Mouse (Mus musculus) small intestine, adult 2 months (tissue): ENCODE measurements around the gene Lhfpl2. TPM values are rescaled to one million over a fixed set of nuclear protein-coding genes. Genes with fewer than 3 reads are reported as not detected.

Experiments
- H3K27ac ChIP-seq: fragments of 200-500 bp; 2 replicates; pipeline ENCODE4 v1.5.1; 2012; ENCODE audit warnings: low read depth, low read length, control low read depth, inconsistent platforms; ENCODE audit not compliant: insufficient read depth
- H3K27me3 ChIP-seq: fragments of 200-500 bp; 2 replicates; pipeline ENCODE4 v1.6.1; 2012; ENCODE audit warnings: mild to moderate bottlenecking, moderate library complexity, low read length, inconsistent platforms; ENCODE audit not compliant: control insufficient read depth, insufficient read depth
- H3K36me3 ChIP-seq: fragments of 200-500 bp; 2 replicates; pipeline ENCODE4 v1.6.1; 2012; ENCODE audit warnings: mild to moderate bottlenecking, low read length, control low read depth, inconsistent platforms; ENCODE audit not compliant: control insufficient read depth, insufficient read depth
- H3K4me1 ChIP-seq: fragments of 200-500 bp; 2 replicates; pipeline ENCODE4 v1.6.1; 2012; ENCODE audit warnings: low read length, inconsistent platforms, mixed read lengths; ENCODE audit not compliant: control insufficient read depth, insufficient read depth, insufficient read length
- H3K4me3 ChIP-seq: fragments of 200-500 bp; 2 replicates; pipeline ENCODE4 v1.5.1; 2012; ENCODE audit warnings: low read depth, mild to moderate bottlenecking, control low read depth, inconsistent platforms, low read length, moderate library complexity
- CTCF ChIP-seq: fragments of 200-500 bp; IDR thresholded peaks from 2 replicates; pipeline ENCODE4 v1.5.1; 2012; ENCODE audit warnings: low read depth, mild to moderate bottlenecking, control low read depth, inconsistent platforms, low read length, moderate library complexity, mixed read lengths; ENCODE audit not compliant: insufficient replicate concordance, insufficient read length; ENCODE audit errors: extremely low read depth
- POLR2A ChIP-seq: fragments of 200-500 bp; IDR thresholded peaks from 2 replicates; pipeline ENCODE4 v1.6.1; 2012; ENCODE audit warnings: low read depth, mild to moderate bottlenecking, control low read depth, inconsistent platforms, low read length, moderate library complexity
- WGBS: fragments of 180-500 bp; shearing (Covaris S2); methylation state at CpG from one replicate; pipeline ENCODE4 v1.1.7; 2018; 5-methylcytosine and 5-hydroxymethylcytosine counted together
- polyA plus RNA-seq: library from polyadenylated mRNA; depleted of rRNA; stranded (reverse); fragments of >200 nt; gene quantifications from 2 replicates; pipeline ENCODE4 v1.2.3, GENCODE M21; 2012

Lhfpl2 gene
- polyA plus RNA-seq, 1 experiment = 71.0 TPM

DNA sequence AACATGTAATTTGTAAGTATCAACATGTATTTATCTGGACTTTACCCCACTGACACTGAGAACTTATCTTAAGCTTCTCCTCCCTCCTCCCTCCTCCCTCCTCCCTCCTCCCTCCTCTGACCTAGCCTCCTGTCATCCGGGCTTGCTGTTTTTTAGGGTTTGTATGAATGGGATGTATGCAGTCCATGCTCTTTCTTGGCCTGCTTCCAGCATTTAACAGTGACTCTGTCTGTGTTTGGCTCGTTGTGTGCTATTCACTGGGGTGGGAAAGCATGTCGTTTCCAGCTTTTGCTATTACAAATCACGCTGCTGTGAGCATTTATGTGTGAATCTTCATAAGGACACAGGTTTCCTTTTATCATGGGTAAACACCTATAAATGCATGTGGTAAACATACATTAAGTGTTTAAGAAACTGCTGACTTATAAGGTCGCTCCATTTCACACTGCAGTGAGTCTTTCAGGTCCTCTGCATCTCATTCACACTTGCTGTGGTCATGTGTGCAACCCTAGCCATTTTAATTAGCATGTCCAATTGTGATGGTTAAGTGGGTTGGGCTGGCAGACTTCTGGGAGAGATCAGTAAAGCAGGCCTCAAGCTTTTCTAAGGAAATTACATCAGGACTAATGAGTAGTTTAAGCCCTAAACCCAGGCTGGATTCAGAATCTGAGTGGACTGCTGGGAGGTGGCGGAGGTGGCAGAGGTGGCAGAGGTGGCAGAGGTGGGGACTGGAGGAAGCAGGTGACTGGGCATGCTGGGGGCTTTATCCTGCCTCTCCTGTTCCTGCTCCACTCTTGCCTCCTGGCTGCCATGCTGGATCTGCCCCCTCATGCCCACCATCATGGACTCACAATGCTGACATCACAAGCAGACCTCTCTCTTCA, 153.9 kb downstream of the Lhfpl2 start:
- Histone ChIP-seq H3K27ac (no peak overlapping the region), H3K4me1 (no peaks in the 10 kb centered on the region), H3K4me3 (no peak overlapping the region), H3K27me3 (no peaks in the 10 kb centered on the region), H3K36me3 (peaks cover 12% of the 10 kb centered on the region)
- WGBS = 67% methylated on average over 5 of the region's 6 CpGs
- TF ChIP-seq POLR2A = no peak

GRCm38 (mm10) chr13:94212179-94212578, 154.6 kb downstream of the Lhfpl2 start:
- no peak for TF ChIP-seq CTCF
- TF ChIP-seq POLR2A = no peak
- Histone ChIP-seq H3K4me1 (no peaks in the 10 kb centered on the region), H3K4me3 (no peak overlapping the region), H3K36me3 (peaks cover 10% of the 10 kb centered on the region), H3K27me3 (no peaks in the 10 kb centered on the region), H3K27ac (no peak overlapping the region)
- 96% methylated on average over 2 of the region's 2 CpGs for WGBS

- Histone ChIP-seq H3K4me1 (no peaks in the 10 kb centered on the region), H3K4me3 (no peak overlapping the region), H3K36me3 (peaks cover 10% of the 10 kb centered on the region), H3K27me3 (no peaks in the 10 kb centered on the region), H3K27ac (no peak overlapping the region)
- TF ChIP-seq POLR2A (no peak), CTCF (peak; percentile 29; the same call in 1 of the 2 replicates)
- WGBS = 89% methylated on average over 2 of the region's 2 CpGs
These were observed 155.1 kb downstream of the Lhfpl2 start for GRCm38 (mm10) chr13:94212716-94213115.

GRCm38 (mm10) chr13:94223609-94224008, 166.0 kb downstream of the Lhfpl2 start:
- TF ChIP-seq POLR2A (no peak), CTCF (no peak)
- Histone ChIP-seq H3K27me3 (no peaks in the 10 kb centered on the region), H3K4me3 (no peak overlapping the region), H3K27ac (no peak overlapping the region), H3K4me1 (no peaks in the 10 kb centered on the region), H3K36me3 (peaks cover 38% of the 10 kb centered on the region)
- 83% methylated on average over 14 of the region's 14 CpGs for WGBS

DNA sequence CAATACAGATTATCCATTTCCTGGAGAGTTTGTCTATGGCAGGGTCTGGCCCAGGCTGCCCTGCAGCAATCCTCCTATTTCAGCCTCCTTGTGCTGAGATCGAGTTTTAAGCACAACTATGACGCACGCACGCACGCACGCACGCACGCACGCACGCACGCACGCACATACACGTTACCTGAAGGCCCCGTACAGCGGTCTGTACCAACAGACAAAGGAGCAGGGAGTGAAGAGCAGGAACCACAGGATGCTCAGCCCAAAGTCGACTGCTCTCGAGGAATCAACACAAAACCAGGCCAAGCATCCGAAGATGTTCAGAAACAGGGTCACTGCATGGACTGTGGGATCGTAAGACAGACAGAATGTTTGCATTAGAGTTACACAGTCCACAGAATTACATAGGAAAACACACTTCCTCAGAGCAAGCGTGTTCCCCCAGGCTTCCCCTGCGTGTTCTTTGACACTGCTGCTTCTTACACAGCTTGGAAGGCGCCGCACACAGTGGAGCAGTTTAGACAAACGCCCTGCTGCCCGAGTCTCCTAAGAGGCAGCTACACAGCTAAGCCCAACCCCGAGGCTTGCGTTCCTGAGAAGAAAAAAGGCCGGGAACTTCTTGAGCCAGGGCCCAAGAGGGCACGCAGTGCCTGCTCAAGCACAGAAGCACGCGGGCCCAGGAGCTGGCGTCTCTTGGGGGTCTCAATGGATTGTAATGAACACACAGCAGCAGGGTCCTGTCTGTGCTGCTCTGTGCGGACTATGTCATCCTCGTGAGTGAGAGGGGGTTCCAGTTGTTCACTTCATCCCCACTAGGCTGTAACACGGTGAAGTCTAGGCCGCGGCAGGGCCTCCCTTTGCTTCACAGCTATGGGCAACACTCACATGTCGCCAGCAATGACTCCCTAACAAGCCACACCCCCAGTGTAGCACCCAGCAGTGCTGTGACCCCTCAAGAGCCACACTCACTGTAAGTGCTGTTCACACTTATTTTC, 167.4 kb downstream of the Lhfpl2 start:
- peaks cover 44% of the 10 kb centered on the region for H3K36me3 ChIP-seq
- no peak overlapping the region for H3K27ac ChIP-seq
- WGBS = 96% methylated on average over 38 of the region's 38 CpGs
- H3K27me3 ChIP-seq = no peaks in the 10 kb centered on the region
- TF ChIP-seq CTCF (no peak), POLR2A (no peak)
- no peak overlapping the region for H3K4me3 ChIP-seq
- no peaks in the 10 kb centered on the region for H3K4me1 ChIP-seq

- Histone ChIP-seq H3K27ac (no peak overlapping the region), H3K4me1 (no peaks in the 10 kb centered on the region; the same call in 1 of the 2 replicates), H3K36me3 (peaks cover 29% of the 10 kb centered on the region), H3K27me3 (no peaks in the 10 kb centered on the region), H3K4me3 (no peak overlapping the region)
- 92% methylated on average over 14 of the region's 14 CpGs for WGBS
- no peak for TF ChIP-seq CTCF
- no peak for TF ChIP-seq POLR2A
These were observed 174.3 kb downstream of the Lhfpl2 start for GRCm38 (mm10) chr13:94231871-94232270.

- Histone ChIP-seq H3K36me3 (peaks cover 2% of the 10 kb centered on the region; the same call in 1 of the 2 replicates), H3K4me3 (no peak overlapping the region), H3K27me3 (no peaks in the 10 kb centered on the region), H3K27ac (no peak overlapping the region), H3K4me1 (no peaks in the 10 kb centered on the region)
- TF ChIP-seq POLR2A = no peak
- TF ChIP-seq CTCF = no peak
- 77% methylated on average over 4 of the region's 4 CpGs for WGBS
These were observed 181.9 kb downstream of the Lhfpl2 start for GRCm38 (mm10) chr13:94239488-94239887.
